Mouse (Mus musculus) right cerebral cortex, postnatal 10 days (tissue): ENCODE measurements around the gene Anks3.

Experiments
- DNase-seq, 2 experiments: peaks; one replicate each; pipeline ENCODE4 v3.0.0; 2021; ENCODE audit warnings: low spot score in 2 of 2

Anks3 gene

GRCm38 (mm10) chr16:4928474-4928873, 35.5 kb downstream of the Anks3 start:
- DNase-seq, result no peak

GRCm38 (mm10) chr16:4927967-4928366, 36.0 kb downstream of the Anks3 start:
- no peak for DNase-seq

- DNase-seq, result no peak
Measured at GRCm38 (mm10) chr16:4923996-4924395, 40.0 kb downstream of the Anks3 start.

- DNase-seq, result no peak
Measured at GRCm38 (mm10) chr16:4922481-4922880, 41.5 kb downstream of the Anks3 start.

GRCm38 (mm10) chr16:4920556-4920955, 43.4 kb downstream of the Anks3 start:
- no peak for DNase-seq

GRCm38 (mm10) chr16:4916608-4917007, 47.4 kb downstream of the Anks3 start:
- DNase-seq, result no peak

- no peak for DNase-seq
Measured at GRCm38 (mm10) chr16:4915931-4916330, 48.1 kb downstream of the Anks3 start.

- DNase-seq, result peak; percentile 84 to 86
Measured at GRCm38 (mm10) chr16:4913783-4914735, 49.9 kb downstream of the Anks3 start.

- peak in 1 of 2 experiments; percentile 26 for DNase-seq
Measured at GRCm38 (mm10) chr16:4912907-4913782, 50.9 kb downstream of the Anks3 start.

GRCm38 (mm10) chr16:4912074-4912648, 51.8 kb downstream of the Anks3 start:
- no peak for DNase-seq

- DNase-seq, result no peak
Measured at GRCm38 (mm10) chr16:4910758-4911157, 53.2 kb downstream of the Anks3 start.

GRCm38 (mm10) chr16:4909745-4910144, 54.3 kb downstream of the Anks3 start:
- no peak for DNase-seq

GRCm38 (mm10) chr16:4907972-4908371, 56.0 kb downstream of the Anks3 start:
- no peak for DNase-seq

GRCm38 (mm10) chr16:4907386-4907785, 56.6 kb downstream of the Anks3 start:
- DNase-seq, result no peak

GRCm38 (mm10) chr16:4906559-4906958, 57.4 kb downstream of the Anks3 start:
- no peak for DNase-seq

- no peak for DNase-seq
Measured at GRCm38 (mm10) chr16:4905591-4905990, 58.4 kb downstream of the Anks3 start.

- no peak for DNase-seq
Measured at GRCm38 (mm10) chr16:4904878-4905277, 59.1 kb downstream of the Anks3 start.

- no peak for DNase-seq
Measured at GRCm38 (mm10) chr16:4903491-4904102, 60.4 kb downstream of the Anks3 start.

- DNase-seq, result no peak
Measured at GRCm38 (mm10) chr16:4902390-4902789, 61.6 kb downstream of the Anks3 start.

GRCm38 (mm10) chr16:4901167-4901566, 62.8 kb downstream of the Anks3 start:
- DNase-seq, result no peak

GRCm38 (mm10) chr16:4899711-4900110, 64.3 kb downstream of the Anks3 start:
- DNase-seq, result no peak

GRCm38 (mm10) chr16:4898881-4899280, 65.1 kb downstream of the Anks3 start:
- DNase-seq, result no peak
